In the genomic region with DNA sequence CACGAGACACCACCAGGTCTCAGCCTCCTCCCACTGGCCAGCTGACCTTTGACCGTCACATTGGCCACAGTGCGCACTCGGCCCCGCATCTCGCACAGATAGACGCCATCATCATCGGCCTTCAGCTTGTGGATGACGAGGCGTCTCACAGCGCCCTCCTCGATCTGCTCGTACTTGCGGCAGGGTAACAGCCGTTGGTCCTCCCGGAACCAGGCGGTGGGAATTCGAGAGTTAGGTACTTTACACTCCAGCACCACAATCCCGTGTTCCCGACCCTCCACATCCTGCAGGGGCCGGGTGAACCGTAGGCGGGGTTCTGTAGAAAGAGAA, we compare ENCODE assay signal across 11 mouse cellular contexts. TPM values are rescaled to one million over a fixed set of nuclear protein-coding genes. Genes with fewer than 3 reads are reported as not detected.
DNase-seq lines count a peak whose midpoint lies in the region; ATAC-seq and TF ChIP-seq lines count a peak whose summit lies in the region.
"Had no signal": no experiment of that assay in that cellular context is flagged by ENCODE, and none has a peak within 500 bp of the region (broad histone marks: within the 10 kb centered on the region; RNA-seq: fewer than 3 reads in every experiment).

No protein-coding gene starts in this region.

- H3K9me3 ChIP-seq in heart, embryonic 14.5 days (ENCODE audit: control insufficient read depth, low read length), result no peaks in the 10 kb centered on the region
- no peaks in the 10 kb centered on the region for H3K9me3 ChIP-seq in megakaryocyte, embryonic 14.5 days
- H3K9me3 ChIP-seq in hindbrain, embryonic 15.5 days, result no peaks in the 10 kb centered on the region
- H3K9me3 ChIP-seq in stomach, postnatal 0 days (ENCODE audit: control insufficient read depth, low read length), result no peaks in the 10 kb centered on the region
- H3K9me3 ChIP-seq: liver, embryonic 15.5 days had no signal

- TF ChIP-seq CTCF in stomach, postnatal 0 days (IDR thresholded peaks at IDR 0.05; ENCODE audit: low read depth), result no peak

- 61% methylated on average over 23 of the region's 23 CpGs for WGBS in heart, embryonic 14.5 days
- 66% methylated on average over 23 of the region's 23 CpGs for WGBS in hindbrain, embryonic 15.5 days
- WGBS in stomach, postnatal 0 days, result 65% methylated on average over 23 of the region's 23 CpGs

- no peak for DNase-seq in heart, postnatal 4 days
- no peak for DNase-seq in stomach, postnatal 0 days (ENCODE audit: low spot score)
- no peak for DNase-seq in layer of hippocampus, adult 8-10 months (ENCODE audit: low spot score in 2 of 2)
- DNase-seq in thymus, postnatal 10 days (ENCODE audit: low spot score in 2 of 2), result no peak
- DNase-seq: cerebellum, adult 8-10 months had no signal

- peak overlapping the region; percentile 84 for H3K4me2 ChIP-seq in heart, embryonic 14.5 days (ENCODE audit: low read length)
- peak overlapping the region; percentile 4; the same call in 1 of the 2 replicates for H3K4me2 ChIP-seq in hindbrain, embryonic 15.5 days
- H3K4me2 ChIP-seq in stomach, postnatal 0 days (replicated peaks; ENCODE audit: low read depth), result no peak overlapping the region; the same call in 1 of the 2 replicates

- peaks cover 24 to 34% of the 10 kb centered on the region in 2 experiments for H3K4me1 ChIP-seq in heart, embryonic 14.5 days (ENCODE audit: control insufficient read depth in 2 of 2, insufficient read depth in 2 of 2, low read length in 2 of 2)
- peaks cover 18% of the 10 kb centered on the region for H3K4me1 ChIP-seq in megakaryocyte, embryonic 14.5 days
- H3K4me1 ChIP-seq in hindbrain, embryonic 15.5 days (replicated peaks), result peaks cover 35% of the 10 kb centered on the region
- H3K4me1 ChIP-seq in stomach, postnatal 0 days (replicated peaks; ENCODE audit: control insufficient read depth, insufficient read depth), result no peaks in the 10 kb centered on the region

- H3K4me3 ChIP-seq in heart, embryonic 14.5 days (ENCODE audit: control insufficient read depth in 1 of 2, insufficient read depth in 1 of 2, low read depth in 1 of 2, low read length in 2 of 2), result peak overlapping the region; percentile 32 to 93; a peak in 3 of 4 replicates
- H3K4me3 ChIP-seq in megakaryocyte, embryonic 14.5 days (replicated peaks), result peak overlapping the region; percentile 50
- H3K4me3 ChIP-seq in hindbrain, embryonic 15.5 days, result no peak overlapping the region
- no peak overlapping the region for H3K4me3 ChIP-seq in stomach, postnatal 0 days (ENCODE audit: low read depth, low read length)
- H3K4me3 ChIP-seq: liver, embryonic 15.5 days had no signal

- H3K27ac ChIP-seq in heart, embryonic 14.5 days (replicated peaks in 1 of 2; ENCODE audit: control insufficient read depth in 1 of 2, insufficient read depth in 1 of 2, low read depth in 2 of 2, low read length in 2 of 2), result 0 out of 4 replicates have a peak overlapping the region, but pooled peaks of 1 of the 2 experiments have one; percentile 2
- H3K27ac ChIP-seq in hindbrain, embryonic 15.5 days (replicated peaks), result no peak overlapping the region
- H3K27ac ChIP-seq in stomach, postnatal 0 days (replicated peaks), result no peak overlapping the region
- H3K27ac ChIP-seq: liver, embryonic 15.5 days had no signal

- H3K27me3 ChIP-seq in heart, embryonic 14.5 days (ENCODE audit: control insufficient read depth, insufficient read depth, low read length), result no peaks in the 10 kb centered on the region
- peaks cover 81% of the 10 kb centered on the region for H3K27me3 ChIP-seq in megakaryocyte, embryonic 14.5 days (replicated peaks)
- H3K27me3 ChIP-seq in hindbrain, embryonic 15.5 days, result peaks cover 14% of the 10 kb centered on the region; the same call in 1 of the 2 replicates
- H3K27me3 ChIP-seq in stomach, postnatal 0 days (ENCODE audit: control insufficient read depth, insufficient read depth, low read length), result no peaks in the 10 kb centered on the region

- no peak for ATAC-seq in heart, embryonic 14.5 days (ENCODE audit: insufficient number of reproducible peaks, insufficient read depth, low FRiP score, low read depth)
- no peak for ATAC-seq in megakaryocyte, adult 5-6 weeks (ENCODE audit: poor library complexity, severe bottlenecking)
- ATAC-seq in hindbrain, embryonic 15.5 days (ENCODE audit: low FRiP score, low read depth), result no peak
- ATAC-seq in stomach, postnatal 0 days (ENCODE audit: low FRiP score, low TSS enrichment), result no peak

- H3K36me3 ChIP-seq in heart, embryonic 14.5 days (ENCODE audit: control insufficient read depth, insufficient read depth, low read length), result peaks cover 53% of the 10 kb centered on the region
- peaks cover 18% of the 10 kb centered on the region for H3K36me3 ChIP-seq in megakaryocyte, embryonic 14.5 days (replicated peaks; ENCODE audit: low read length)
- peaks cover 23% of the 10 kb centered on the region for H3K36me3 ChIP-seq in hindbrain, embryonic 15.5 days
- peaks cover 15% of the 10 kb centered on the region for H3K36me3 ChIP-seq in stomach, postnatal 0 days (ENCODE audit: control insufficient read depth, insufficient read depth, low read length)
- H3K36me3 ChIP-seq: liver, embryonic 15.5 days had no signal

- TF ChIP-seq EP300 in stomach, postnatal 0 days (optimal IDR thresholded peaks at IDR 0.05), result no peak

- H3K9ac ChIP-seq in heart, embryonic 14.5 days (ENCODE audit: low read length), result peak overlapping the region; percentile 100
- H3K9ac ChIP-seq in hindbrain, embryonic 15.5 days, result no peak overlapping the region
- 0 out of 2 replicates have a peak overlapping the region, but pooled peaks have one; percentile 23 for H3K9ac ChIP-seq in stomach, postnatal 0 days (ENCODE audit: low read length)
- H3K9ac ChIP-seq: liver, embryonic 15.5 days had no signal

RNA-seq across cellular contexts. Expression of a gene that starts 2.6 kb away (rescaled TPM):
- 109 and 124 TPM in 2 replicates for polyA plus RNA-seq in heart, embryonic 14.5 days (2014; fragmentation: Nextera tagmentation; extraction: Ambion mirVana)
- total RNA-seq in heart, postnatal 4 days (2021), result 100 to 1,000 TPM; 196 to 210 TPM
- polyA plus RNA-seq in megakaryocyte, embryonic 14.5 days (2012; ENCODE audit: insufficient read depth, low replicate concordance), result 8.6 and 12.9 TPM in 2 replicates
- total RNA-seq in megakaryocyte, adult 5-6 weeks (2015), result not detected in 2 replicates
- total RNA-seq in megakaryocyte, adult 5-6 weeks (2017), result not detected in 2 replicates
- 28.1 and 34.9 TPM in 2 replicates for polyA plus RNA-seq in hindbrain, embryonic 15.5 days (2015; fragmentation: Nextera tagmentation; extraction: Ambion mirVana)
- polyA plus RNA-seq in stomach, postnatal 0 days (2015; fragmentation: Nextera tagmentation; extraction: Ambion mirVana), result 17.9 and 21.2 TPM in 2 replicates
- total RNA-seq in layer of hippocampus, adult 8-10 months (2022), result 10 to 100 TPM; 20.8 to 25.7 (median 23.1) TPM
- total RNA-seq: granulocyte monocyte progenitor cell, adult 5-6 weeks had no signal

RNA-seq across cellular contexts. Expression of a gene that starts 3.3 kb away (rescaled TPM):
- polyA plus RNA-seq in heart, embryonic 14.5 days (2014; fragmentation: Nextera tagmentation; extraction: Ambion mirVana), result 2.6 and 3.9 TPM in 2 replicates
- total RNA-seq in heart, postnatal 4 days (2021), result 10 to 100 TPM in 1 of 2 experiments, 1 to 10 TPM in 1; 10.0 to 10.3 TPM
- polyA plus RNA-seq in megakaryocyte, embryonic 14.5 days (2012; ENCODE audit: insufficient read depth, low replicate concordance), result 2.3 and 2.4 TPM in 2 replicates
- not detected in 2 replicates for total RNA-seq in megakaryocyte, adult 5-6 weeks (2015)
- not detected in 2 replicates for total RNA-seq in megakaryocyte, adult 5-6 weeks (2017)
- 17.4 and 22.4 TPM in 2 replicates for polyA plus RNA-seq in hindbrain, embryonic 15.5 days (2015; fragmentation: Nextera tagmentation; extraction: Ambion mirVana)
- 4.7 and 6.1 TPM in 2 replicates for polyA plus RNA-seq in stomach, postnatal 0 days (2015; fragmentation: Nextera tagmentation; extraction: Ambion mirVana)
- total RNA-seq in layer of hippocampus, adult 8-10 months (2022), result 10 to 100 TPM; 13.0 to 19.2 (median 16.8) TPM
- total RNA-seq: granulocyte monocyte progenitor cell, adult 5-6 weeks had no signal

RNA-seq across cellular contexts. Expression of a gene that starts 17.7 kb away (rescaled TPM):
- 11.3 and 11.8 TPM in 2 replicates for polyA plus RNA-seq in heart, embryonic 14.5 days (2014; fragmentation: Nextera tagmentation; extraction: Ambion mirVana)
- total RNA-seq in heart, postnatal 4 days (2021), result 10 to 100 TPM; 15.7 to 16.7 TPM
- polyA plus RNA-seq in megakaryocyte, embryonic 14.5 days (2012; ENCODE audit: insufficient read depth, low replicate concordance), result 35.7 and 52.7 TPM in 2 replicates
- total RNA-seq in megakaryocyte, adult 5-6 weeks (2015), result 9.5 and 10.7 TPM in 2 replicates
- 17.2 and 20.5 TPM in 2 replicates for total RNA-seq in megakaryocyte, adult 5-6 weeks (2017)
- 20.1 and 21.0 TPM in 2 replicates for polyA plus RNA-seq in hindbrain, embryonic 15.5 days (2015; fragmentation: Nextera tagmentation; extraction: Ambion mirVana)
- polyA plus RNA-seq in stomach, postnatal 0 days (2015; fragmentation: Nextera tagmentation; extraction: Ambion mirVana), result 6.7 and 6.8 TPM in 2 replicates
- total RNA-seq in layer of hippocampus, adult 8-10 months (2022), result 10 to 100 TPM; 26.8 to 36.5 (median 30.1) TPM

RNA-seq across cellular contexts. Expression of a gene that starts 24.3 kb away (rescaled TPM):
- polyA plus RNA-seq in heart, embryonic 14.5 days (2014; fragmentation: Nextera tagmentation; extraction: Ambion mirVana), result 0.20 and 0.38 TPM in 2 replicates
- 1 to 10 TPM in 1 of 2 experiments, under 1 TPM in 1; 0.55 to 1.1 TPM for total RNA-seq in heart, postnatal 4 days (2021)
- 1.7 TPM in 1 of 2 replicates, not detected in the other for polyA plus RNA-seq in megakaryocyte, embryonic 14.5 days (2012; ENCODE audit: insufficient read depth, low replicate concordance)
- total RNA-seq in megakaryocyte, adult 5-6 weeks (2015), result 0.11 TPM in 1 of 2 replicates, not detected in the other
- 0.15 TPM in 1 of 2 replicates, not detected in the other for total RNA-seq in megakaryocyte, adult 5-6 weeks (2017)
- 45.2 and 49.9 TPM in 2 replicates for polyA plus RNA-seq in hindbrain, embryonic 15.5 days (2015; fragmentation: Nextera tagmentation; extraction: Ambion mirVana)
- polyA plus RNA-seq in stomach, postnatal 0 days (2015; fragmentation: Nextera tagmentation; extraction: Ambion mirVana), result 1.4 and 1.7 TPM in 2 replicates
- total RNA-seq in layer of hippocampus, adult 8-10 months (2022), result 10 to 100 TPM; 49.1 to 64.8 (median 55.6) TPM
- total RNA-seq: granulocyte monocyte progenitor cell, adult 5-6 weeks had no signal

RNA-seq across cellular contexts. Expression of a gene that starts 24.5 kb away (rescaled TPM):
- 23.5 and 27.0 TPM in 2 replicates for polyA plus RNA-seq in heart, embryonic 14.5 days (2014; fragmentation: Nextera tagmentation; extraction: Ambion mirVana)
- 10 to 100 TPM; 38.0 to 38.7 TPM for total RNA-seq in heart, postnatal 4 days (2021)
- polyA plus RNA-seq in megakaryocyte, embryonic 14.5 days (2012; ENCODE audit: insufficient read depth, low replicate concordance), result 9.2 and 30.3 TPM in 2 replicates
- total RNA-seq in megakaryocyte, adult 5-6 weeks (2015), result 0.50 and 0.69 TPM in 2 replicates
- 0.37 and 0.41 TPM in 2 replicates for total RNA-seq in megakaryocyte, adult 5-6 weeks (2017)
- 46.1 and 53.4 TPM in 2 replicates for polyA plus RNA-seq in hindbrain, embryonic 15.5 days (2015; fragmentation: Nextera tagmentation; extraction: Ambion mirVana)
- polyA plus RNA-seq in stomach, postnatal 0 days (2015; fragmentation: Nextera tagmentation; extraction: Ambion mirVana), result 24.6 and 25.2 TPM in 2 replicates
- total RNA-seq in layer of hippocampus, adult 8-10 months (2022), result 10 to 100 TPM; 71.4 to 79.7 (median 77.2) TPM

Comparison
In these comparisons a context has a peak if more than half of its experiments do, and no peak if none do; other contexts are left out.
1. H3K4me3 ChIP-seq: peak in heart, embryonic 14.5 days (2 of 2) and megakaryocyte, embryonic 14.5 days (single experiment); none in hindbrain, embryonic 15.5 days (single experiment) and stomach, postnatal 0 days (single experiment).